Mouse (Mus musculus) cortical plate, adult 2 months (tissue): ENCODE data around the gene Adprh. TPM values are rescaled to one million over a fixed set of nuclear protein-coding genes. Genes with fewer than 3 reads are reported as not detected.
"Not testable (repeated sequence)": the region's sequence is repeated elsewhere in the genome, so short reads cannot be mapped to it uniquely, and the experiment has no call there.

ENCODE experiments used
- H3K27ac ChIP-seq: fragments of 200-500 bp; 2 replicates; pipeline ENCODE4 v1.5.1; 2012; ENCODE audit warnings: low read length, control low read depth, inconsistent platforms; ENCODE audit not compliant: insufficient read depth
- H3K4me1 ChIP-seq: fragments of 200-500 bp; 2 replicates; pipeline ENCODE4 v1.6.1; 2011; ENCODE audit warnings: low read length; ENCODE audit not compliant: control insufficient read depth, insufficient read depth
- H3K4me3 ChIP-seq: fragments of 200-500 bp; 2 replicates; pipeline ENCODE4 v1.5.1; 2011; ENCODE audit warnings: mild to moderate bottlenecking, low read length, control low read depth; ENCODE audit not compliant: insufficient read depth
- CTCF ChIP-seq: fragments of 200-500 bp; IDR thresholded peaks from 2 replicates; pipeline ENCODE4 v1.5.1; 2011; ENCODE audit warnings: mild to moderate bottlenecking, control low read depth, low read length; ENCODE audit not compliant: insufficient read depth; ENCODE audit errors: extremely low read depth
- POLR2A ChIP-seq: fragments of 200-500 bp; IDR thresholded peaks from 2 replicates; pipeline ENCODE4 v1.6.1; 2011; ENCODE audit warnings: mild to moderate bottlenecking, low read length, control low read depth; ENCODE audit not compliant: insufficient read depth; ENCODE audit errors: extremely low read depth
- polyA plus RNA-seq: library from polyadenylated mRNA; depleted of rRNA; stranded (reverse); fragments of >200 nt; gene quantifications from 2 replicates; pipeline ENCODE4 v1.2.3, GENCODE M21; 2012; rRNA removed

Adprh gene
- polyA plus RNA-seq, result 61.2 and 61.3 TPM in 2 replicates

DNA sequence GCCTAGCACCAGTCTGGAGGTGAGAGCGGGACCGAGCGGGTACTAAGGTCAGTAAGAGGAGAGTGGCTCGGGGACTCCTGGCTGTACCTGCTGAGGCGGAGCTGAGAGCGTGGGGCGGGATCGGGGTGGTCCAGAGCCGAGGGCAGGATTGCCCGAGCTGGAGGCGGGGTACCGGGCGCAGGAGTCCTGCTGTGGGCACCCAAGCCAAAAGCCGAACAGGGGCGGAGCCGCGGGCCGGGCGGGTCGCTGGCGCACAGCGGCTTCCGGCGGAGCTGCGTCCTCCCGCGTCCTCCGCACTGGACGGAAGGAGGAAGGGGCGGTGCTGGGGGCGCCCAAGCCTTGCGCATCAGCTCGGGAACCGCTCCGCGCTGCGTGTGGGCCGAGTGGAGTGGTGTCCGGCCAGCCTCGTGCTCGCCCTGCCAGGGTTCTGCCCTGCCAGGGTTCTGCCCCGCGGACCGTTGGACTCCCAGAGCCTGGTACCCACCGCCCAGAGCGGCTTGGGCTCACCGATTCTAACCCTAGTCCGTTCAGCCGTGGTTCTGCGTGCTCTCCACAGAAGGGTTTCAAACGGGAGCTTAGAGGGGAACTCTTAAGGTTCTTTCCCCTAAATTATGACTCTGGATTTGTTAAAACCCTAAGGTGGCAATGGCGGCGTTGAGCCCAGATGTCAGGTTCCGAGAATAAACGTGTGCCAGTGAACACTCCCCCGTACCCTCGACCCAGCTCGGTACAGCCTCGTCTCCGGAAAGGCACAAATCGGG lies at the start of gene Adprh:
Gene Adprh (minus strand): TSS at position 262 of the 761 bp plus-strand sequence.
- TF ChIP-seq CTCF (no peak), POLR2A (peak; percentile 83)
- Histone ChIP-seq H3K27ac (peak within 1 kb of the TSS; percentile 88), H3K4me3 (peak within 1 kb of the TSS; percentile 99), H3K4me1 (peaks cover 2% of the 10 kb centered on the region; the same call in 1 of the 2 replicates)

DNA sequence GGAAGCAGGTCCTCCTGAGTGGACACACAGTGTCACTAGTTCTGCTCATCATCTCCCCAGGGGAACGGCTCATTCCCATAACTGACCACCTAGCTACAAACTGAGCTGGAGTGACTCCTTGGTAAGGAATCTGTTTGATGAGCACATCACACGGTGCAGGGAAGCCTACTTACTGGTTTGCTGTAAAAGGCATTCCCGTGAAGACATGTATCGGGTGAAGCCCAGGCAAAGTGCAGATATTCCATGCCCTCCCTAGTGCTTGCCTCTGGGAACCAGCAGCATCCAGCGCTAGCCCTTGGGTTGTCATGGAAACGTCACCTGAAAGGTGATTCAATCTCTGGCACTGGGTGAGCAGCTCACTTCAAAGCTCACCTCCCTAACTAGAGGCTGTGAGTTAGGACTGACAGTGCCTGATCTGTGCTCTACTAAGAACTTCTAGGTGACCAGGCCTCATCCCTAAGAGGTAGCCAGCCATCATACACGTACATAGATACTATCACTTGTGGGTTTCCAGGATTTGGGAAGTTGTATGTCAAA lies 44.2 kb upstream of the Adprh start:
- Histone ChIP-seq H3K4me1 (no peaks in the 10 kb centered on the region), H3K4me3 (no peak overlapping the region), H3K27ac (no peak overlapping the region)
- TF ChIP-seq CTCF (no peak), POLR2A (no peak)

DNA sequence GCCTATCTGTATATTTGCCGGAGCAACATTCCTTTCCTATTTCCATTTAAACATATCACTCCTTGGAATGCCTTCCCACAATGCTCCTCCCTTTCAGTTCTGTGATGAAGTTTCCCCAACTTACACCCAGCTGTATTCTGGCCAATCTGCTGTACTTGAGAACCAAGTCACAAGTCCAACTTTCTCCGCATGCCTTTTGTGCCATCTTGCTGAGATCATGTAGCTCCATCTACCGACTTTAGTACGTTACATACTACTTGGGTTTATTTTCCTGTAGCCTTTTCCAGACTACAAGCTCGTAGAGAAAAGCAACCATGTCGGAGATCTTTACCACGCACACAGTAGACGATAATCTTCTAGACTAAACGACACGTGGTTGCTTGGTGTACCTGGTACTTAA lies 41.4 kb upstream of the Adprh start:
- H3K4me1 ChIP-seq, result no peaks in the 10 kb centered on the region
- H3K4me3 ChIP-seq, result no peak overlapping the region
- TF ChIP-seq CTCF (no peak), POLR2A (no peak)
- no peak overlapping the region for H3K27ac ChIP-seq

DNA sequence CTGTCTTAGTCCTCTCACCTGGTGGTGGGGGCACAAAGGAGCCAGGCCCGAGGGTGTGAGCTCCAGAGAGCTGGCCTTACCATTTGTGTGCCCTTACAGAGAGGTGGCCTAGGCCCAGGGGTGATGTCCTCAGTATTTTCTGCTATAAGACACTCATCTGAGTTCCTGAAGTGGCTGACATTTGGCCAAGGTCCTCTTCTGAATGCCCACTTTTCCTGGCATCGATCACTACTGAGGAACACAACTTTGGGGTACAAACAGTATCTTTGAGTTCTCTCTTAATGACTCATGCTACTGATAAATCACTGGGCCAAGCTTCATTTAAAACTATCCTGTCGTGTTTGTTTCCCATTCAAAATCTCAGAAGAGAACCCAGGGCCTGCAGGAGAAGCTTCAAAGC lies 40.0 kb upstream of the Adprh start:
- H3K4me1 ChIP-seq, result no peaks in the 10 kb centered on the region
- no peak overlapping the region for H3K4me3 ChIP-seq
- H3K27ac ChIP-seq, result no peak overlapping the region
- TF ChIP-seq CTCF, result no peak
- TF ChIP-seq POLR2A, result no peak

DNA sequence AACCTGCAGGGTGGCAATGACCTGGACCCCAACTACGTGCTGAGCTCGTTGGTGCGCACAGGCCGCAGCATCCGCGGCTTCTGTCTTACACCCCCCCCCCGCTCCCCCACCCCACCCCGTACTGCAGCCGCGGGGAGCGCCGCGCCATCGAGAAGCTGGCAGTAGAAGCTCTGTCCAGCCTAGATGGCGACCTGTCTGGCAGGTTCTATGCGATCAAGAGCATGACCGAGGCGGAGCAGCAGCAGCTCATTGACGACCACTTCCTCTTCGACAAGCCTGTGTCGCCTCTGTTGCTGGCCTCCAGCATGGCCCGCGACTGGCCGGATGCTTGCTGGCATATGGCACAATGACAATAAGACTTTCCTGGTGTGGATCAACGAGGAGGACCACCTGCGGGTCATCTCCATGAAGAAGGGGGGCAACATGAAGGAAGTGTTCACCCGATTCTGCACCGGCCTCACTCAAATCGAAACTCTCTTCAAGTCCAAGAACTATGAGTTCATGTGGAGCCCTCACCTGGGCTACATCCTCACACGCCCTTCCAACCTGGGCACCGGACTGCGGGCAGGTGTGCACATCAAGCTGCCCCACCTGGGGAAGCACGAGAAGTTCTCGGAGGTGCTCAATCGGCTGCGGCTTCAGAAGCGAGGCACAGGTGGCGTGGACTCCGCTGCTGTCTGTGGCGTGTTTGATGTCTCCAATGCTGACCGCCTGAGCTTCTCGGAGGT lies 31.2 kb upstream of the Adprh start:
- Histone ChIP-seq H3K27ac (no peak overlapping the region), H3K4me1 (no peaks in the 10 kb centered on the region), H3K4me3 (no peak overlapping the region)
- TF ChIP-seq CTCF (no peak), POLR2A (no peak)

DNA sequence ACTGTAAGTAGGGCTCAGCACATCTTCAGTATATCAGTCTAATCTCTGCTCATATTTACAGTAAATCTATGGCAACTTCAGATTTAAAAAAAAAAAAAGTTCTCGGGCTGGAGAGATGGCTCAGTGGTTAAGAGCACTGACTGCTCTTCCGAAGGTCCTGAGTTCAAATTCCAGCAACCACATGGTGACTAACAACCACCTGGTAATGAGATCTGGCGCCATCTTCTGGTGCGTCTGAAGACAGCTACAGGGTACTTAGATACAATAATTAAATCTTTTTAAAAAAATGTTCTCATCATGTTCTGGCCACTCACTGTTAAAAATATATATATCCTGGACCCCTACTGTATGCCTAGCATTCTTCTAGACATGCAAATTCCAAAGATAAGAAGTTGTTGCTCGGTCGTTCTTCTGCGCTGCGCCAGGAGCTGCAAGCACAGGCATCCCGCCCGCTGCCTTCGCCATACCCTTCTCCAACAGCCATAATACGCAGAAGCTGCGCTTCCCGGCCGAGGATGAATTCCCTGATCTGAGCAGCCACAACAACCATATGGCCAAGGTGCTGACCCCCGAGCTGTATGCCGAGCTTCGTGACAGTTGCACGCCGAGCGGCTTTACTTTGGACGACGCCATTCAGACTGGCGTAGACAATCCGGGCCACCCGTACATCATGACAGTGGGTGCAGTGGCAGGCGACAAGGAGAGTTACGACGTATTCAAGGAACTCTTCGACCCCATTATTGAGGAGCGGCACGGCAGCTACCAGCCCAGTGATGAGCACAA lies 30.5 kb upstream of the Adprh start:
- no peak overlapping the region for H3K27ac ChIP-seq
- TF ChIP-seq CTCF, result peak; percentile 34; the same call in 1 of the 2 replicates
- no peak for TF ChIP-seq POLR2A
- H3K4me3 ChIP-seq, result no peak overlapping the region
- no peaks in the 10 kb centered on the region for H3K4me1 ChIP-seq

DNA sequence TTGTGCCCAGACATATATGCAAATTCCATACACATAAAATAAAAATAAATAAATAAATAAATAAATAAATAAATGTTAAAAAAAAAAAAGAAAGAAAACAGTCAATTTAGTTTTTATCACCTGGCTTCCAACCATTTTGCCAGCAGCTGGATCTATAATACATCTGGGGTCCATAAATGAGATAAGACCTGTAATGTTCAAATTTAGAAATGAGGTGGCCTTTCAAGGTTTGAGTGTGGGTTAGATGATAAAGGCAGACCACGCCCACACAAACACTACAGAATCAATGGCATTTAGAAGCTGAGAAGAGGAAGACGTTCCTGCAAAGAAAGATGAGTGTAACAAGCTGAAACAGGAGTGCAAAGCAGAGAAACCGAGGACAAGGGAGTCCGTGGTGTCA lies 28.8 kb upstream of the Adprh start:
- Histone ChIP-seq H3K27ac (no peak overlapping the region), H3K4me1 (no peaks in the 10 kb centered on the region), H3K4me3 (no peak overlapping the region)
- TF ChIP-seq POLR2A (no peak), CTCF (no peak)

DNA sequence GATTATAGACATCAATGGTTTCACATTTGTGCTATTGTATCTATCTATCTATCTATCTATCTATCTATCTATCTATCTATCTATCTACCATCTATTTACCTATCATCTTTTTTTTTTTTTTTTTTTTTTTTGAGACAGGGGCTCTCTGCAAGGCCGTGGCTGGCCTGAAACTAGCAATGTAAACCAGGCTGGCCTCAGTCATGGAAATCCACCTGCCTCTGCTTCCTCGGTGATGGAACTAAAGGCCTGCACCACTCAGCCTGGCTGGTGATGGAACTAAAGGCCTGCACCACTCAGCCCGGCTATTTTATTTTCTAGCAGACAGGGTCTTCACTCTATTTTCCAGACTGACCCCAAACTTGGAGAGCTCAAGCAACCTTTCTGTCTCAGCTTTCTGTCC lies 25.8 kb upstream of the Adprh start:
- Histone ChIP-seq H3K4me1 (no peaks in the 10 kb centered on the region), H3K4me3 (no peak overlapping the region), H3K27ac (no peak overlapping the region)
- TF ChIP-seq POLR2A, result no peak
- no peak for TF ChIP-seq CTCF

DNA sequence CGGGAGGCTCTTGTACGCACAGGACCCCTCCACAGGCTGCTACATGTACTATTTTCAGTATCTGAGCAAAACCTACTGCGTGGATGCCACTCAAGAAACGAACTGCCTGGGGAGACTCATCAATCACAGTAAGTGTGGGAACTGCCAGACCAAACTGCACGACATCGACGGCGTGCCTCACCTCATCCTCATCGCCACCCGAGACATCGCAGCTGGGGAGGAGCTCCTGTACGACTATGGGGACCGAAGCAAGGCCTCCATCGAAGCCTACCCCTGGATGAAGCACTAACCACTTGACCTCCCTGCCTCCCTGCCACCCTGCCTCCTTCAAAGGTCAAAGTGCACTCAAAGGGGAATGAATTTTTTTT lies 24.7 kb upstream of the Adprh start:
- not testable (repeated sequence) for H3K4me1 ChIP-seq, H3K27ac ChIP-seq
- H3K4me3 ChIP-seq, result peak overlapping the region; percentile 45; the same call in 1 of the 2 replicates
